Mouse (Mus musculus): Measurements from ENCODE around the gene Fank1.

Gene Fank1

GRCm38 (mm10) chr7:133765849-133766243 lies 10.8 kb upstream of the Fank1 start:
- no peak for DNase-seq (ENCODE audit: low read depth in 1 of 2, low spot score in 2 of 2)

GRCm38 (mm10) chr7:133768027-133768426 lies 8.6 kb upstream of the Fank1 start:
- DNase-seq (ENCODE audit: low read depth in 1 of 2, low spot score in 2 of 2) = no peak

GRCm38 (mm10) chr7:133768517-133768916 lies 8.1 kb upstream of the Fank1 start:
- DNase-seq (ENCODE audit: low read depth in 1 of 2, low spot score in 2 of 2) = no peak

- no peak for DNase-seq (ENCODE audit: low read depth in 1 of 2, low spot score in 2 of 2)
Observed at GRCm38 (mm10) chr7:133775179-133775578, 1.5 kb upstream of the Fank1 start.

GRCm38 (mm10) chr7:133775796-133776625 lies 650 bp upstream of the Fank1 start:
- no peak for DNase-seq (ENCODE audit: low read depth in 1 of 2, low spot score in 2 of 2)

- DNase-seq (ENCODE audit: low read depth in 1 of 2, low spot score in 2 of 2) = no peak
Observed at GRCm38 (mm10) chr7:133781583-133781982, 4.9 kb downstream of the Fank1 start.

GRCm38 (mm10) chr7:133781991-133782390 lies 5.3 kb downstream of the Fank1 start:
- DNase-seq (ENCODE audit: low read depth in 1 of 2, low spot score in 2 of 2) = no peak

- DNase-seq (ENCODE audit: low read depth in 1 of 2, low spot score in 2 of 2) = no peak
Observed at GRCm38 (mm10) chr7:133782717-133783435, 6.2 kb downstream of the Fank1 start, which contains the start of gene Dhx32. Gene Dhx32 (minus strand): TSS chr7:133782726.

- no peak for DNase-seq (ENCODE audit: low read depth in 1 of 2, low spot score in 2 of 2)
Observed at GRCm38 (mm10) chr7:133787571-133787970, 10.9 kb downstream of the Fank1 start.

- DNase-seq (ENCODE audit: low read depth in 1 of 2, low spot score in 2 of 2) = no peak
Observed at GRCm38 (mm10) chr7:133788147-133788546, 11.5 kb downstream of the Fank1 start.

- no peak for DNase-seq (ENCODE audit: low read depth in 1 of 2, low spot score in 2 of 2)
Observed at GRCm38 (mm10) chr7:133790171-133790570, 13.5 kb downstream of the Fank1 start.

- no peak for DNase-seq (ENCODE audit: low read depth in 1 of 2, low spot score in 2 of 2)
Observed at GRCm38 (mm10) chr7:133790608-133791229, 14.1 kb downstream of the Fank1 start.

- DNase-seq (ENCODE audit: low read depth in 1 of 2, low spot score in 2 of 2) = no peak
Observed at GRCm38 (mm10) chr7:133792771-133793170, 16.1 kb downstream of the Fank1 start.

GRCm38 (mm10) chr7:133793248-133794131 lies 16.8 kb downstream of the Fank1 start:
- DNase-seq (ENCODE audit: low read depth in 1 of 2, low spot score in 2 of 2) = no peak

- DNase-seq (ENCODE audit: low read depth in 1 of 2, low spot score in 2 of 2) = no peak
Observed at GRCm38 (mm10) chr7:133794720-133795119, 18.1 kb downstream of the Fank1 start.

GRCm38 (mm10) chr7:133799928-133800327 lies 23.3 kb downstream of the Fank1 start:
- DNase-seq (ENCODE audit: low read depth in 1 of 2, low spot score in 2 of 2) = no peak

GRCm38 (mm10) chr7:133801823-133802222 lies 25.2 kb downstream of the Fank1 start:
- DNase-seq (ENCODE audit: low read depth in 1 of 2, low spot score in 2 of 2) = no peak

- no peak for DNase-seq (ENCODE audit: low read depth in 1 of 2, low spot score in 2 of 2)
Observed at GRCm38 (mm10) chr7:133805614-133806175, 29.0 kb downstream of the Fank1 start.

- DNase-seq (ENCODE audit: low read depth in 1 of 2, low spot score in 2 of 2) = no peak
Observed at GRCm38 (mm10) chr7:133812927-133813326, 36.3 kb downstream of the Fank1 start.

- no peak for DNase-seq (ENCODE audit: low read depth in 1 of 2, low spot score in 2 of 2)
Observed at GRCm38 (mm10) chr7:133813331-133813730, 36.7 kb downstream of the Fank1 start.

GRCm38 (mm10) chr7:133823751-133824150 lies 47.1 kb downstream of the Fank1 start:
- DNase-seq (ENCODE audit: low read depth in 1 of 2, low spot score in 2 of 2) = no peak

All from monocyte, adult 2 months (primary cell).